In the genomic region with DNA sequence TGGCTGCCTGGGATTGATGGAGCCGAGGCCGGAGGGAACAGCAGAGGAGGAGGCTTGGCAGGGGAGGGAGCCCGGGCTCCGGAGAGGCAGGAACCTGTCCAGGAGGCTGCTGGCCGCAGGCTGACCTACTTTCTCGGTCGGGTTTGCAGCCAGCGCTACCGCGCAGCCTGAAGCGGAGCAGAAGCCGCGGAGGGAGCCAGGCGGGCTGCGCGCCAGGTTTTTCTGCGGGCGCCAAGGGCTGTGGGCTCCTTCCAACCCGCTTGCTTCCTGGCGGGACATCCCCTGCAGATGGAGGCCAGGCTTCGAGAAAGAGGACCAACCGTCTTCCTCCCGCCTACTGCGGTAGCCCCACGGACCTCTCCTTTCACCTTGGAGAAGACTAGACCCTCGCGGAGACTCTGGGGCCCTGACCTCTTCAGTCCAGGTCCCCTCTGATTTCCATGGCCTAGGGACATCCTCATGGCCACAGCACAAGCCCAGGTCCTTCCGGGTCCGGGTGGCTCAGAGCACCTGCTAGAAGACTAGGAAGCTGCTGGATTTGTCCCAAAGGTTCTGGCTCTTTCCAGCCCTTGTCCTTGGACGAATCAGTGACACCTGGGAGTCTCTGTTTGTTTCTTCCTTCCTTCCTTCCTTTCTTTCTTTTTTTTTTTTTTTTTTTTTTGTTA, we compare ENCODE assay signal across 8 mouse cellular contexts. TPM values are rescaled to one million over a fixed set of nuclear protein-coding genes. Genes with fewer than 3 reads are reported as not detected.
DNase-seq lines count a peak whose midpoint lies in the region; ATAC-seq and TF ChIP-seq lines count a peak whose summit lies in the region.

No protein-coding gene starts in this region.

- H3K9me3 ChIP-seq in heart, embryonic 10.5 days = no peaks in the 10 kb centered on the region
- no peaks in the 10 kb centered on the region for H3K9me3 ChIP-seq in limb, embryonic 12.5 days
- H3K9me3 ChIP-seq in midbrain, embryonic 11.5 days (ENCODE audit: control insufficient read depth, low read length) = no peaks in the 10 kb centered on the region

- no peaks in the 10 kb centered on the region for H3K36me3 ChIP-seq in heart, embryonic 10.5 days
- H3K36me3 ChIP-seq in limb, embryonic 12.5 days = no peaks in the 10 kb centered on the region
- H3K36me3 ChIP-seq in midbrain, embryonic 11.5 days (ENCODE audit: control insufficient read depth, insufficient read depth, low read length) = no peaks in the 10 kb centered on the region
- no peaks in the 10 kb centered on the region for H3K36me3 ChIP-seq in small intestine, adult 2 months (ENCODE audit: control insufficient read depth, insufficient read depth, low read length)

- no peak for TF ChIP-seq CTCF in small intestine, adult 2 months (IDR thresholded peaks at IDR 0.05; ENCODE audit: extremely low read depth, insufficient read length, insufficient replicate concordance, low read depth, low read length)

- peak overlapping the region; percentile 65 for H3K4me2 ChIP-seq in limb, embryonic 12.5 days
- H3K4me2 ChIP-seq in midbrain, embryonic 11.5 days = peak overlapping the region; percentile 55

- peak overlapping the region; percentile 67; the same call in 1 of the 2 replicates for H3K27ac ChIP-seq in heart, embryonic 10.5 days
- no peak overlapping the region for H3K27ac ChIP-seq in limb, embryonic 12.5 days
- H3K27ac ChIP-seq in midbrain, embryonic 11.5 days (ENCODE audit: low read depth, low read length) = no peak overlapping the region
- H3K27ac ChIP-seq in small intestine, adult 2 months (ENCODE audit: insufficient read depth, low read depth, low read length) = no peak overlapping the region

- H3K4me3 ChIP-seq in heart, embryonic 10.5 days = peak overlapping the region; percentile 58
- peak overlapping the region; percentile 37 for H3K4me3 ChIP-seq in limb, embryonic 12.5 days (replicated peaks)
- peak overlapping the region; percentile 23 for H3K4me3 ChIP-seq in midbrain, embryonic 11.5 days (ENCODE audit: low read depth, low read length)
- peak overlapping the region; percentile 24 for H3K4me3 ChIP-seq in small intestine, adult 2 months (ENCODE audit: low read depth, low read length)

- peak; percentile 37 for DNase-seq in brain, embryonic 18.5 days (ENCODE audit: low read depth, low spot score)
- DNase-seq in fibroblast of lung, adult 2 months (ENCODE audit: low read depth) = peak; percentile 34
- no peak for DNase-seq in heart, embryonic 10.5 days (ENCODE audit: low spot score)
- peak; percentile 69 to 78 for DNase-seq in kidney, adult 8-10 months
- peak; percentile 92 for DNase-seq in midbrain, embryonic 11.5 days (ENCODE audit: low spot score, missing footprints)
- DNase-seq in spleen, postnatal 14 days (ENCODE audit: low spot score in 2 of 2) = no peak

- no peak for TF ChIP-seq POLR2A in small intestine, adult 2 months (IDR thresholded peaks at IDR 0.05; ENCODE audit: low read depth, low read length)

- H3K27me3 ChIP-seq in heart, embryonic 10.5 days (ENCODE audit: insufficient read depth, poor library complexity, severe bottlenecking) = peaks cover 30% of the 10 kb centered on the region
- H3K27me3 ChIP-seq in limb, embryonic 12.5 days = peaks cover 26% of the 10 kb centered on the region
- H3K27me3 ChIP-seq in midbrain, embryonic 11.5 days (ENCODE audit: control insufficient read depth, insufficient read depth, low read length) = no peaks in the 10 kb centered on the region; the same call in 1 of the 2 replicates
- peaks cover 11% of the 10 kb centered on the region; the same call in 1 of the 2 replicates for H3K27me3 ChIP-seq in small intestine, adult 2 months (ENCODE audit: control insufficient read depth, insufficient read depth, low read length)

- H3K4me1 ChIP-seq in heart, embryonic 10.5 days = peaks cover 6% of the 10 kb centered on the region
- H3K4me1 ChIP-seq in limb, embryonic 12.5 days (replicated peaks) = peaks cover 6% of the 10 kb centered on the region; the same call in 1 of the 2 replicates
- H3K4me1 ChIP-seq in midbrain, embryonic 11.5 days (ENCODE audit: control insufficient read depth, insufficient read depth, low read length) = no peaks in the 10 kb centered on the region
- H3K4me1 ChIP-seq in small intestine, adult 2 months (ENCODE audit: control insufficient read depth, insufficient read depth, insufficient read length, low read length) = peaks cover 6% of the 10 kb centered on the region

- WGBS in heart, embryonic 10.5 days = 4% methylated on average over 30 of the region's 30 CpGs
- 2% methylated on average over 30 of the region's 30 CpGs for WGBS in limb, embryonic 12.5 days
- WGBS in midbrain, embryonic 11.5 days = 6% methylated on average over 30 of the region's 30 CpGs
- 3% methylated on average over 30 of the region's 30 CpGs for WGBS in small intestine, adult 2 months

- no peak for ATAC-seq in limb, embryonic 12.5 days (ENCODE audit: insufficient number of reproducible peaks, insufficient read depth, low FRiP score, low TSS enrichment, low read depth)
- peak; percentile 55; the same call in 1 of the 2 replicates for ATAC-seq in midbrain, embryonic 11.5 days (ENCODE audit: low FRiP score)

- H3K9ac ChIP-seq in limb, embryonic 12.5 days (replicated peaks) = peak overlapping the region; percentile 50
- H3K9ac ChIP-seq in midbrain, embryonic 11.5 days (ENCODE audit: low read length) = peak overlapping the region; percentile 59

RNA-seq across cellular contexts. Expression of gene Cmc2, which starts 57.8 kb away (rescaled TPM):
- polyA plus RNA-seq in heart, embryonic 10.5 days (2016; fragmentation: Nextera tagmentation; extraction: Ambion mirVana) = 82.0 and 104 TPM in 2 replicates
- polyA plus RNA-seq in limb, embryonic 12.5 days (2016; fragmentation: Nextera tagmentation; extraction: Ambion mirVana) = 72.2 and 82.7 TPM in 2 replicates
- polyA plus RNA-seq in midbrain, embryonic 11.5 days (2014; fragmentation: Nextera tagmentation; extraction: Ambion mirVana) = 77.6 and 79.5 TPM in 2 replicates
- 1.5 and 2.6 TPM in 2 replicates for polyA plus RNA-seq in small intestine, adult 2 months (2012; rRNA removed)

RNA-seq across cellular contexts. Expression of gene Cenpn, which starts 58.0 kb away (rescaled TPM):
- 36.9 and 45.5 TPM in 2 replicates for polyA plus RNA-seq in heart, embryonic 10.5 days (2016; fragmentation: Nextera tagmentation; extraction: Ambion mirVana)
- 47.5 and 47.6 TPM in 2 replicates for polyA plus RNA-seq in limb, embryonic 12.5 days (2016; fragmentation: Nextera tagmentation; extraction: Ambion mirVana)
- 53.0 and 54.0 TPM in 2 replicates for polyA plus RNA-seq in midbrain, embryonic 11.5 days (2014; fragmentation: Nextera tagmentation; extraction: Ambion mirVana)
- polyA plus RNA-seq in small intestine, adult 2 months (2012; rRNA removed) = 0.91 and 1.8 TPM in 2 replicates

Comparison
In these comparisons a context has a peak if more than half of its experiments do, and no peak if none do; other contexts are left out.
1. DNase-seq: peak in brain, embryonic 18.5 days (single experiment), fibroblast of lung, adult 2 months (single experiment), kidney, adult 8-10 months (2 of 2) and midbrain, embryonic 11.5 days (single experiment); none in heart, embryonic 10.5 days (single experiment) and spleen, postnatal 14 days (0 of 2).
2. RNA of gene Cmc2, which starts 57.8 kb away (polyA plus RNA-seq): 72.2 to 82.7 TPM in limb, embryonic 12.5 days, 82.0 to 104 TPM in heart, embryonic 10.5 days and 77.6 to 79.5 TPM in midbrain, embryonic 11.5 days; 1.5 to 2.6 TPM in small intestine, adult 2 months; every median in the first group is over 10 times any median in the second.
3. RNA of gene Cenpn, which starts 58.0 kb away (polyA plus RNA-seq): 53.0 to 54.0 TPM in midbrain, embryonic 11.5 days, 47.5 to 47.6 TPM in limb, embryonic 12.5 days and 36.9 to 45.5 TPM in heart, embryonic 10.5 days; 0.91 to 1.8 TPM in small intestine, adult 2 months; every median in the first group is over 10 times any median in the second.
4. Peak in every context shown above with its lines, with median percentiles within 50 percentile points of each other: H3K4me3 ChIP-seq.